Mouse (Mus musculus) hindbrain, postnatal 0 days (tissue): ENCODE measurements around the gene Trim67. TPM values are rescaled to one million over a fixed set of nuclear protein-coding genes. Genes with fewer than 3 reads are reported as not detected.

Experiments
- ATAC-seq: fragments of 200-750 bp; cut with Nextera tagmentation; 2 replicates; pipeline ENCODE4 v1.8.0; 2017; ENCODE audit warnings: mild to moderate bottlenecking, moderate TSS enrichment, moderate library complexity
- DNase-seq: peaks from one replicate; pipeline ENCODE4 v3.0.0-alpha.2; 2015; ENCODE audit warnings: low spot score
- H3K27ac ChIP-seq: fragments of 300-500 bp; sonication (generic); 2 replicates; pipeline ENCODE4 v1.5.1; 2014; ENCODE audit warnings: mild to moderate bottlenecking
- H3K27me3 ChIP-seq: fragments of 300-500 bp; sonication (generic); 2 replicates; pipeline ENCODE4 v1.6.1; 2014; ENCODE audit warnings: low read length, mixed read lengths; ENCODE audit not compliant: insufficient read depth
- H3K36me3 ChIP-seq: fragments of 300-500 bp; sonication (generic); 2 replicates; pipeline ENCODE4 v1.6.1; 2014; ENCODE audit warnings: low read length, mixed read lengths; ENCODE audit not compliant: insufficient read depth
- H3K4me1 ChIP-seq: fragments of 300-500 bp; sonication (generic); 2 replicates; pipeline ENCODE4 v1.6.1; 2014; ENCODE audit warnings: antibody characterized with exemption, low read length, mixed read lengths; ENCODE audit not compliant: insufficient read depth
- H3K4me2 ChIP-seq: fragments of 300-500 bp; sonication (generic); 2 replicates; pipeline ENCODE4 v1.6.1; 2014; ENCODE audit warnings: low read depth, mild to moderate bottlenecking, low read length, moderate library complexity, mixed read lengths
- H3K4me3 ChIP-seq: fragments of 300-500 bp; sonication (generic); 2 replicates; pipeline ENCODE4 v1.5.1; 2014; ENCODE audit warnings: low read length
- H3K9ac ChIP-seq: fragments of 300-500 bp; sonication (generic); replicated peaks from 2 replicates; pipeline ENCODE4 v1.6.1; 2014; ENCODE audit warnings: mild to moderate bottlenecking, low read length, moderate library complexity, mixed read lengths
- H3K9me3 ChIP-seq: fragments of 300-500 bp; sonication (generic); 2 replicates; pipeline ENCODE4 v1.6.1; 2016; ENCODE audit warnings: low read length, mixed read lengths
- CTCF ChIP-seq: IDR thresholded peaks from 2 replicates; pipeline ENCODE4 v1.5.1; 2016; ENCODE audit warnings: antibody characterized with exemption, control low read depth, low read depth
- WGBS: fragments of 180-500 bp; shearing (Covaris S2); extraction: QIAGEN DNeasy Blood & Tissue Kit; methylation state at CpG from one replicate; pipeline ENCODE4 v1.1.7; 2014; 5-methylcytosine and 5-hydroxymethylcytosine counted together
- polyA plus RNA-seq: library from polyadenylated mRNA; unstranded; fragments of >200 nt; fragmentation: Nextera tagmentation; extraction: Ambion mirVana; gene quantifications from 2 replicates; pipeline ENCODE4 v1.2.1, GENCODE M21; 2015
- total RNA-seq: library from RNA; depleted of rRNA; stranded (reverse); fragments of >200 nt; gene quantifications from 2 replicates; pipeline ENCODE4 v1.2.3, GENCODE M21; 2014; rRNA removed

The Trim67 gene
- total RNA-seq (75.3 and 83.9 TPM in 2 replicates), polyA plus RNA-seq (19.2 and 19.5 TPM in 2 replicates)

DNA sequence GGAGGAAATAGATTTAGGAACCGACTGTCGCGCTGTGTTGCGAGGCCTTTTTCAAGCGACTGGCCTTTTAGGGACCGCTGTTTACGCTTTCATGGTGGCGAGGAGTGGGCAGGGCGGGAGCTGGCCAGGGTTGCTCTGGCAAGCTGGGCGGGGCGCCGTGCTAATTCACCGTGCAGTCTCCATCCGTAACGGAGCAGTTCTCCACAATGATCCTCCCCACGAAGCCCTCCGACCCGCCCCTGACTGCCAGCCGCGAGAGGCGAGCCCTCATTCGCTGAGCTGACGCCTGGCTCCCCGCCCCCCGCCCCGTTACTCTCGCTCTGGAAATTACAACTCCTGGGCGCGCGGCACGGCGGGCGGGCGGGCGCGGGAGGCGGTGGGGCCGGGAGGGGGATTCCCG is at the start of gene Trim67:
Gene Trim67 (plus strand): TSS at position 385 of the 400 bp plus-strand sequence.
- H3K4me3 ChIP-seq: peak within 1 kb of the TSS; percentile 61
- H3K27ac ChIP-seq: peak within 1 kb of the TSS; percentile 96
- peak within 1 kb of the TSS; percentile 78 for H3K9ac ChIP-seq
- H3K4me1 ChIP-seq: peaks cover 13% of the 10 kb centered on the region
- no peaks in the 10 kb centered on the region for H3K9me3 ChIP-seq
- H3K27me3 ChIP-seq: no peaks in the 10 kb centered on the region
- H3K36me3 ChIP-seq: no peaks in the 10 kb centered on the region
- 2% methylated on average over 38 of the region's 39 CpGs for WGBS
- ATAC-seq (peak; percentile 92), DNase-seq (peak; percentile 95)
- no peak for TF ChIP-seq CTCF
- peak within 1 kb of the TSS; percentile 83 for H3K4me2 ChIP-seq

GRCm38 (mm10) chr8:124746661-124747060 is 46.2 kb upstream of the Trim67 start:
- Histone ChIP-seq H3K27me3 (peaks cover 21% of the 10 kb centered on the region), H3K27ac (no peak overlapping the region)
- ATAC-seq: no peak

GRCm38 (mm10) chr8:124751191-124751590 is 41.7 kb upstream of the Trim67 start:
- TF ChIP-seq CTCF: no peak
- no peak for DNase-seq
- no peaks in the 10 kb centered on the region for H3K36me3 ChIP-seq
- H3K4me1 ChIP-seq: peaks cover 8% of the 10 kb centered on the region; the same call in 1 of the 2 replicates
- peak overlapping the region; percentile 66 for H3K4me2 ChIP-seq
- H3K27me3 ChIP-seq: peaks cover 24% of the 10 kb centered on the region
- no peak overlapping the region for H3K27ac ChIP-seq
- ATAC-seq: no peak
- H3K9ac ChIP-seq: peak overlapping the region; percentile 40; the same call in 1 of the 2 replicates
- peak overlapping the region; percentile 45 for H3K4me3 ChIP-seq
- WGBS: under 1% methylated on average over 30 of the region's 31 CpGs
- no peaks in the 10 kb centered on the region for H3K9me3 ChIP-seq

More at GRCm38 (mm10) chr8:124746661-124747060, 46.2 kb upstream of the Trim67 start:
- TF ChIP-seq CTCF: no peak
- no peaks in the 10 kb centered on the region for H3K9me3 ChIP-seq
- no peak overlapping the region for H3K9ac ChIP-seq
- DNase-seq: no peak
- peaks cover 8% of the 10 kb centered on the region; the same call in 1 of the 2 replicates for H3K4me1 ChIP-seq
- no peak overlapping the region for H3K4me2 ChIP-seq
- 76% methylated on average over 13 of the region's 13 CpGs for WGBS
- no peaks in the 10 kb centered on the region for H3K36me3 ChIP-seq
- no peak overlapping the region for H3K4me3 ChIP-seq

GRCm38 (mm10) chr8:124751709-124752173 is 41.2 kb upstream of the Trim67 start, which contains the start of gene Fam89a:
TSS of gene Fam89a (minus strand) at chr8:124751832.
- peaks cover 24% of the 10 kb centered on the region for H3K27me3 ChIP-seq
- no peak for DNase-seq
- no peak; the same call in 1 of the 2 replicates for ATAC-seq
- TF ChIP-seq CTCF: no peak
- peak within 1 kb of the TSS; percentile 66 for H3K4me2 ChIP-seq
- no peak within 1 kb of the TSS for H3K27ac ChIP-seq
- H3K9ac ChIP-seq: peak within 1 kb of the TSS; percentile 40; the same call in 1 of the 2 replicates
- H3K9me3 ChIP-seq: no peaks in the 10 kb centered on the region
- H3K36me3 ChIP-seq: no peaks in the 10 kb centered on the region
- H3K4me3 ChIP-seq: peak within 1 kb of the TSS; percentile 45
- peaks cover 8% of the 10 kb centered on the region; the same call in 1 of the 2 replicates for H3K4me1 ChIP-seq
- under 1% methylated on average over 36 of the region's 41 CpGs for WGBS

DNA sequence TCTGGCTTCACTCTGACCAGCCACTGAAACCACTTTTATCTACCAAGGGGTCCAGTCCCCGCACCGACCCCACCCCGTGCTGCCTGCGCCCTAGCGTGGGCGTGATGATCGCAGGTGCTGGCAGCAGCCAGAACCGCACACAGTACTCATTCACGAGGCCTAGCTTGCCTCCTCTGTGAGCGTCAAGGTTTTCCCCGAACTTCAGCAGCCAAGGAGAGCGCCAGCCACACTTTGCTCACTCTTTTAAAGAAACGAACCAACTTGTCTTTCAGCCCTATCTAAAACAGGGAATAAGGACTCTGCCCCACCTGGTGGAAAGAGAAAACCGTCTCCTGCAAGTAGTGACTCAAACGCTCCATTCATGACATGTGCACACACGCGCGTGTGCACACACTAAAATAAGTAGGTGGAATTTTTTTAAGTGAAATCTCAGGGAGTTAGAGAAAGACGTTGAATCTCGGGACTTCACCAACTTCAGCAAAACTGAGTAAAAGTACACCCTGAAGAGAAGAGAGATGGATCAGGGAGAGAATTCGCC is 40.5 kb upstream of the Trim67 start:
- Histone ChIP-seq H3K27ac (no peak overlapping the region), H3K4me3 (no peak overlapping the region), H3K9ac (no peak overlapping the region), H3K9me3 (no peaks in the 10 kb centered on the region), H3K27me3 (peaks cover 24% of the 10 kb centered on the region), H3K4me1 (peaks cover 8% of the 10 kb centered on the region; the same call in 1 of the 2 replicates), H3K4me2 (no peak overlapping the region; the same call in 1 of the 2 replicates), H3K36me3 (no peaks in the 10 kb centered on the region)
- ATAC-seq (no peak), DNase-seq (peak; percentile 34)
- peak; percentile 43 for TF ChIP-seq CTCF
- WGBS: 33% methylated on average over 21 of the region's 21 CpGs

GRCm38 (mm10) chr8:124754101-124754791 is 38.6 kb upstream of the Trim67 start:
- Histone ChIP-seq H3K27ac (no peak overlapping the region), H3K4me1 (peaks cover 8% of the 10 kb centered on the region; the same call in 1 of the 2 replicates), H3K27me3 (peaks cover 24% of the 10 kb centered on the region), H3K36me3 (no peaks in the 10 kb centered on the region), H3K4me2 (no peak overlapping the region), H3K9ac (no peak overlapping the region), H3K9me3 (no peaks in the 10 kb centered on the region), H3K4me3 (no peak overlapping the region)
- TF ChIP-seq CTCF: no peak
- peak; percentile 85 for ATAC-seq
- peak; percentile 58 for DNase-seq
- WGBS: 24% methylated on average over 11 of the region's 11 CpGs
